Mouse (Mus musculus): Measurements from ENCODE around the gene Ust. TPM values are rescaled to one million over a fixed set of nuclear protein-coding genes. Genes with fewer than 3 reads are reported as not detected.
A peak's percentile ranks its signal among the peaks of the same experiment; 100 is the strongest.

Gene Ust
- polyA plus RNA-seq, 1 experiment from 2014 or later: 3.2 TPM

DNA sequence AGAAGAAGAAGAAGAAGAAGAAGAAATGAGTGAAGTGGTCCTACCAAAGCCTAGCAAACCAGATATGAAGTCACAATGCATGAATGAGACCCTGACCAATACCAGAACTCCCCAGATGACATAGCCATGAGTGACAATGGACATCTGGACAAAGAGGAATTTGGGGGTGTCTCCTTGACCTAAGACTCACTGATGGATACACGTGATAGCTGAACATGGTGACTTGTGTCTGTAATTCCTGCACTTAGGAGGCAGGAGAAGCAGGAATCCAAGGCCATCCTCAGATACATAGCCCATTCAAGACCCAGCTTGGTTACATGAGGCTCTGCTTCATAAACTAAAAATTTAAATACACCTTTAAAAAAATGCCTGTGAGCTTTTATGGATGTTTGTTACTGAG, 63.9 kb downstream of the Ust start:
- Histone ChIP-seq H3K27me3 (ENCODE audit: insufficient read depth, poor library complexity, severe bottlenecking) (no peaks in the 10 kb centered on the region), H3K9me3 (0 out of 2 replicates have a peak, but pooled peaks cover 2% of the 10 kb centered on the region), H3K27ac (no peak overlapping the region), H3K4me1 (replicated peaks) (no peaks in the 10 kb centered on the region), H3K4me3 (no peak overlapping the region), H3K36me3 (no peaks in the 10 kb centered on the region)
- no peak for DNase-seq (ENCODE audit: low spot score)
- 63% methylated on average over 1 of the region's 1 CpGs for WGBS

DNA sequence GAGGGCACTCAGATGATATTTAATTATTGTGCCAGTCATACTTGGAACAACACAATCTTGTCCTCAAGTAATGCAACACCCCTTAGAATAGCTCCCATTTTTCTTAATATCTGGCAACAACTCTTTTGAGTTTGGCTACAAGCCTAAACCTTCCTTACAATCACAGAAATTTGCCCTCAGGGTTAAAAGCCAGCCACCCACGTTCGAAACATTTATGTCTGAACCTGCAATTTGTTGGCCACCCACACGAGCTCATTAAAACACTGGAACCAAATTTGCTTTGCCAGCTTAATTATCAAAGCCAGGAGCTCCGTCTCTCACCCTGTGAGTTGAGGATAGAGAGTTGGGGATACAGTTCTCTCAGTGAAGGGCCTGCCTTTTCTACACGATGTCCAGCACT, 70.9 kb downstream of the Ust start:
- H3K4me3 ChIP-seq: no peak overlapping the region
- 73% methylated on average over 5 of the region's 5 CpGs for WGBS
- no peaks in the 10 kb centered on the region for H3K27me3 ChIP-seq (ENCODE audit: insufficient read depth, poor library complexity, severe bottlenecking)
- DNase-seq (ENCODE audit: low spot score): no peak
- no peaks in the 10 kb centered on the region for H3K4me1 ChIP-seq (replicated peaks)
- no peaks in the 10 kb centered on the region for H3K36me3 ChIP-seq
- H3K9me3 ChIP-seq: 0 out of 2 replicates have a peak, but pooled peaks cover 2% of the 10 kb centered on the region
- no peak overlapping the region for H3K27ac ChIP-seq

DNA sequence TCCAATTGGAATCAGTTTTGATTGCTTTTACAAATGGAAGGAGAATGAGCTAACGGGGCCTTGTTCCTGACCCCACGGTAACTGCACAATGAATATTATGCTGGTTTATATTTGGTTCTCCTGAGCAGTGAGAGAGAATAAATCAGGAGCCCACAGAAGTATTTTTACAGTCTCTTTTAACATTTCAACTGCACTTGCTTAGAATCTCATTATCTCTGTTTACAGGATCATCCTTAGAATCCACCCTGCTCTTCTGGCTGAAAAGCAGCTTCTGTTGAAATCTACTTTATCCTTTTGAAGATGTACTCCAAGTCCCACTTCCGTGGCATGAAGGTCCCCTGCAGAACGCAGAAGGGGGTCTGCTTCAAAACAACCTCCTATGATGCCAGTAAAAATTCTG, 71.7 kb downstream of the Ust start:
- DNase-seq (ENCODE audit: low spot score): no peak
- WGBS: 66% methylated on average over 4 of the region's 4 CpGs
- Histone ChIP-seq H3K27me3 (ENCODE audit: insufficient read depth, poor library complexity, severe bottlenecking) (no peaks in the 10 kb centered on the region), H3K9me3 (no peaks in the 10 kb centered on the region), H3K4me1 (replicated peaks) (no peaks in the 10 kb centered on the region), H3K36me3 (no peaks in the 10 kb centered on the region), H3K4me3 (no peak overlapping the region), H3K27ac (no peak overlapping the region)

- Histone ChIP-seq H3K4me3 (no peak overlapping the region), H3K9me3 (no peaks in the 10 kb centered on the region), H3K36me3 (no peaks in the 10 kb centered on the region), H3K27ac (no peak overlapping the region), H3K4me1 (replicated peaks) (no peaks in the 10 kb centered on the region), H3K27me3 (ENCODE audit: insufficient read depth, poor library complexity, severe bottlenecking) (no peaks in the 10 kb centered on the region)
- 89% methylated on average over 5 of the region's 5 CpGs for WGBS
- DNase-seq (ENCODE audit: low spot score): no peak
These were observed 74.6 kb downstream of the Ust start for GRCm38 (mm10) chr10:8444052-8444451.

DNA sequence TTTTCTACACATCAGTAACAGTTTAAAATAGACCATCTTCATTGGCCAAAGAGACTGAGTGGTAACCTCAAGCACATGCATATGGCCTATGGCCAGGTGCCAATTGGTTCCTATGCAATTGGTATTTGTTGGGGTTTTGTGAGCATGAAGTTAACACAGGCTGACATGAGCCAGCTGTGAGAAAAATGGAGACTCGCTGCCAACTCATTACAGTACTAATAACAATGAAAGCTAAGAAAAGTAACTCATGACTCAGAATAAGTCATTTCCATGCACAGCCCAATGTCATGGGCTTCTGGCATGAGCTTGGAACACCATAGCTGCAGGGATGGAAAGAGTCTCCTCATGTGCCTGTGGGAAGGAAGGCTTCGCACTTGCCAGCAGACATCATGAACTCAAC, 86.8 kb downstream of the Ust start:
- H3K27me3 ChIP-seq (ENCODE audit: insufficient read depth, poor library complexity, severe bottlenecking): no peaks in the 10 kb centered on the region
- H3K36me3 ChIP-seq: no peaks in the 10 kb centered on the region
- 88% methylated on average over 2 of the region's 2 CpGs for WGBS
- no peak for DNase-seq (ENCODE audit: low spot score)
- H3K4me1 ChIP-seq (replicated peaks): peaks cover 22% of the 10 kb centered on the region
- H3K27ac ChIP-seq: no peak overlapping the region
- H3K4me3 ChIP-seq: no peak overlapping the region
- peaks cover 3% of the 10 kb centered on the region; the same call in 1 of the 2 replicates for H3K9me3 ChIP-seq

DNA sequence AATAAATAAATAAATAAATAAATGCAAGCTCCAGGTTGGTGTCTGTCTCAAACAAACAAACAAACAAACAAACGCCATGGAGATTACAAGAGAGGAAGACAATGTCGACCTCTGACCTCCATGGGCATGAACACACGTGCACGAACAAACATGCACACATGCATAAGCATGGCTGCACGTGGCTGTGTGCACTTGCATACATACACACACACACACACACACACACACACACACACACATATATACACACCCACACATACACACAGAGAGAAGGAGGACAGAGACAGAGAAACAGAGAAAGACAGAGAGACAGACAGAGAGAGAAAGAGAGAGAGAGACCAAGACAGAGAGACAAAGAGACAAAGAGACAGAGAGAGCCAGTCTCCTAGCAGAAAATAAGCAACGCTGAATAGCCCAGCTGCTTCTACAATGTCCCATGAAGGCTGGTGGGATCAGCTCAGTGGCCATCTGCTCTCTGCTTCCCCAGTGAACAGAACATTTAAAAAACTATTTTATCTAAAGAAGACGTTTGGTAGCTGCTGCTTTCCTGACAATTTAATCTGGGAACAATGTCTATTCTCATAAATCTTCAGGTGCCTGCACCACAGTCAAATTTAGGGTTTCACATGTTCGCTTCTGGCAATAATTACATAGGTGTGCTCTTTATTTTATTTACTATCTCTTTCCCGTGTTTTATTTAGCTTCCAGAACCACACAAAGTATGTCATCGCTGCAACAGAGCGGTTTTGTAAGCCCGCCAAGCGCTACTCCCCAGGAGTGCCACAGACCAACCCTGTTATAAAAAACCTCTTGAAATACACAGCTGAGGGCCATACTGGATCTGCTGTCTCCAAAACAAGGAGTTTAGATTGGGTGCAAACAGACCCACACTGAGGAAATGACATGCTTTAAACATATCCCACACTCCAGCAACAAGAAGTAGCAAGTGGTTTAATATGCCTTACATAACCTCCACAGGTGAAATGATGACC, 89.5 kb downstream of the Ust start:
- H3K9me3 ChIP-seq: no peaks in the 10 kb centered on the region
- H3K4me1 ChIP-seq (replicated peaks): peaks cover 22% of the 10 kb centered on the region
- no peak for DNase-seq (ENCODE audit: low spot score)
- H3K27ac ChIP-seq: peak overlapping the region; percentile 50; the same call in 1 of the 2 replicates
- no peak overlapping the region for H3K4me3 ChIP-seq
- no peaks in the 10 kb centered on the region for H3K36me3 ChIP-seq
- 80% methylated on average over 13 of the region's 13 CpGs for WGBS
- H3K27me3 ChIP-seq (ENCODE audit: insufficient read depth, poor library complexity, severe bottlenecking): no peaks in the 10 kb centered on the region

DNA sequence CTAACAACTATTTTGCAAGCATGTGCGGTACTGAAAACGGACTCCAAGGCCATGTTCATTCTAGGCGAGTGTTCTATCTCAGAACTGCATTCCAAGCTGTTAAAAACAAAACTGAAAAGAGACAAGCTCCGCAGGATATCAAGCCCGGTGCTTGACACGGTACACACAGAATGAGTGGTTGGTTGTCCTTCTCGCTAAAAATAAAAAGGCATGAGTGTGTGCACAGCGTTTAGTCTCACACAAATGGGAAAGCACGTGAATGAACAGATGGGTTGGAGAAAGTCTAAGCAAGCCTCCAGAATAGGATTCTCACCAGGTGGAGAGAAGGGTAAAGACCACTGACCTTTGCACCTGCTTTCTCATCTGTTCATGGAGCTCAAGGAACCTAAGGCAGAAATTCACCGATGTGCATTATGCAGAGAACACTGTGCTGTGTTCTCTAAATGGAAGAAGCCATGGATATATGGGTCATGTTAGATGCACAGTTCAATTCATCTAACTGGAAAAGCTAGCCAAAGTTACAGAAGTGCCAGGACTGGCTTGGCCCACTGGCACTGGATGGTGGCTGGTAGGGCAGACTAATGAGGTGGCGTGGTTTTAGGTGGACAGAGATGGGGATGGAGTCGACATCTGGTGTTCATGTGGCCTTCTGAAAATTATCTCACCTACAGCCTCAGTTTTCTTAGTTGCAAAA, 90.8 kb downstream of the Ust start:
- Histone ChIP-seq H3K36me3 (no peaks in the 10 kb centered on the region), H3K9me3 (no peaks in the 10 kb centered on the region), H3K27me3 (ENCODE audit: insufficient read depth, poor library complexity, severe bottlenecking) (no peaks in the 10 kb centered on the region), H3K27ac (no peak overlapping the region), H3K4me1 (replicated peaks) (peaks cover 19% of the 10 kb centered on the region), H3K4me3 (no peak overlapping the region)
- WGBS: 91% methylated on average over 12 of the region's 12 CpGs
- no peak for DNase-seq (ENCODE audit: low spot score)

DNA sequence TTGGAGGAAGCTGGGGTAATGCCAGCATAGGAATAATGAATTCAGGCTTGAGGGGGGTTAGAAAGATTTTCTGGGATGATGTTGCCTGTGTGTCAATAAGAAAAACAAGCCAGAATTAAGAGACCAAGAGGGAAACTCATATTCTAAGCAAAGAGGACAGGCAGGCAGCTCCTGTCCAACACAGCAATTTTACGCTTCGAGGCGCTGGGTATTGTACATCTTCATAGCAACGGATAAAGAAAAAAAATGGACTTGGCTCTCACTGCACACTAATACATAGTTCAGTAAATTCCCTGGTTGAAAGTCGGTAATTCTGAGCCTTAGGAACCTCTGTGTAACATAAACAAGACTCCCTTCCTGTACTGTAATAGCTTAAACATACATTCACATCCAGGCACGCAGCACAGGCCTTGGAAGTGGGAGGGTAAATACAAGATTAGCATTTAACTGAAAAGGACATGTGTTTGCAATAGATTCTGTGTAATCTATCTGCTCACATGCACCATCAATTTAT, 99.1 kb downstream of the Ust start:
- H3K27ac ChIP-seq: no peak overlapping the region
- H3K27me3 ChIP-seq (ENCODE audit: insufficient read depth, poor library complexity, severe bottlenecking): no peaks in the 10 kb centered on the region
- H3K4me1 ChIP-seq (replicated peaks): no peaks in the 10 kb centered on the region
- 80% methylated on average over 6 of the region's 6 CpGs for WGBS
- DNase-seq (ENCODE audit: low spot score): no peak
- H3K36me3 ChIP-seq: no peaks in the 10 kb centered on the region
- no peaks in the 10 kb centered on the region for H3K9me3 ChIP-seq
- H3K4me3 ChIP-seq: no peak overlapping the region

DNA sequence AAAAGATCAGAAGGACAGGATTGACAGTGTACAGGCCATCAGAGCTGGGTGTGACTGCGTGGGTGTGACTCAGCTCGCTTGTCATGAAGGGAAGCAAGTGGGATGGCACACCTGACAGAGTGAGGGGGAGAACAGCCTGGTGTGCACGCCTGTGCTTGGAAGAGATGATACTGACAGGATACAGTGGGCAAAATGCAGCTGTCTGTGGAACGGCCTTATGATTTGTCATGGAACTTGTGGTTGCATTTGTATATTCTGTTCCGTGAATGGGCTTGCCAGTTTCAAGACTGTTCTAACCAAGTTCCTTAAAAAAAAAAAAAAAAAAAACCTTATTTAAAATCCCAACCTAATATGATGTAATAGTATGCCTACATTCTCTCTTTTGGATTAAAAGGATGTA, 103.2 kb downstream of the Ust start:
- Histone ChIP-seq H3K9me3 (no peaks in the 10 kb centered on the region), H3K4me1 (replicated peaks) (no peaks in the 10 kb centered on the region), H3K27me3 (ENCODE audit: insufficient read depth, poor library complexity, severe bottlenecking) (no peaks in the 10 kb centered on the region), H3K36me3 (no peaks in the 10 kb centered on the region), H3K4me3 (no peak overlapping the region), H3K27ac (no peak overlapping the region)
- WGBS: 87% methylated on average over 5 of the region's 5 CpGs
- no peak for DNase-seq (ENCODE audit: low spot score)

- Histone ChIP-seq H3K36me3 (no peaks in the 10 kb centered on the region), H3K27ac (no peak overlapping the region), H3K4me3 (no peak overlapping the region), H3K9me3 (no peaks in the 10 kb centered on the region), H3K4me1 (replicated peaks) (no peaks in the 10 kb centered on the region), H3K27me3 (ENCODE audit: insufficient read depth, poor library complexity, severe bottlenecking) (no peaks in the 10 kb centered on the region)
- 93% methylated on average over 7 of the region's 7 CpGs for WGBS
- DNase-seq (ENCODE audit: low spot score): no peak
These were observed 103.6 kb downstream of the Ust start for GRCm38 (mm10) chr10:8415036-8415435.

GRCm38 (mm10) chr10:8405141-8405540, 113.5 kb downstream of the Ust start:
- no peaks in the 10 kb centered on the region for H3K27me3 ChIP-seq (ENCODE audit: insufficient read depth, poor library complexity, severe bottlenecking)
- WGBS: 89% methylated on average over 4 of the region's 4 CpGs
- DNase-seq (ENCODE audit: low spot score): no peak
- no peaks in the 10 kb centered on the region for H3K4me1 ChIP-seq (replicated peaks)
- H3K27ac ChIP-seq: no peak overlapping the region
- no peak overlapping the region for H3K4me3 ChIP-seq
- no peaks in the 10 kb centered on the region for H3K9me3 ChIP-seq
- no peaks in the 10 kb centered on the region for H3K36me3 ChIP-seq

DNA sequence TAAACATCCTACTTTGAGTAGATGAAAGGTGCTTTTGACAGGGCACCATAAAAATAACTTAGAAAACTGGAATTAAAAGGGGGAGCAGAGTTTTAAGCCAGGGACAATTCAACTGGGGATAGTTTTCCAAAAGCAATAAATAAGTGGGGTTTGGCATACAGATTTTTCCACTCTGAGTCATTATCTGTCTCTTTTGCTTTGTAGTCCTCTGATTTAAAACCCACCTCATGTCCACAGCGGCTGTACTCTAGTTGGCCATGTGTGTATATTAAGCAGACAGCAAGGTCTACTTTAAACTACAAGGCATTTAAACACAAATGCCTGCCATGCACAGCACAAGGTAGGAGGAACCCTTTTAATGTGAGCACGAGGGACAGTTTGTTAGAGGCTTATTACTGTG, 126.4 kb downstream of the Ust start:
- H3K4me1 ChIP-seq (replicated peaks): 0 out of 2 replicates have a peak, but pooled peaks cover 5% of the 10 kb centered on the region
- WGBS: 89% methylated on average over 2 of the region's 2 CpGs
- no peaks in the 10 kb centered on the region for H3K9me3 ChIP-seq
- H3K36me3 ChIP-seq: no peaks in the 10 kb centered on the region
- DNase-seq (ENCODE audit: low spot score): no peak
- no peak overlapping the region for H3K4me3 ChIP-seq
- no peak overlapping the region for H3K27ac ChIP-seq
- H3K27me3 ChIP-seq (ENCODE audit: insufficient read depth, poor library complexity, severe bottlenecking): no peaks in the 10 kb centered on the region

DNA sequence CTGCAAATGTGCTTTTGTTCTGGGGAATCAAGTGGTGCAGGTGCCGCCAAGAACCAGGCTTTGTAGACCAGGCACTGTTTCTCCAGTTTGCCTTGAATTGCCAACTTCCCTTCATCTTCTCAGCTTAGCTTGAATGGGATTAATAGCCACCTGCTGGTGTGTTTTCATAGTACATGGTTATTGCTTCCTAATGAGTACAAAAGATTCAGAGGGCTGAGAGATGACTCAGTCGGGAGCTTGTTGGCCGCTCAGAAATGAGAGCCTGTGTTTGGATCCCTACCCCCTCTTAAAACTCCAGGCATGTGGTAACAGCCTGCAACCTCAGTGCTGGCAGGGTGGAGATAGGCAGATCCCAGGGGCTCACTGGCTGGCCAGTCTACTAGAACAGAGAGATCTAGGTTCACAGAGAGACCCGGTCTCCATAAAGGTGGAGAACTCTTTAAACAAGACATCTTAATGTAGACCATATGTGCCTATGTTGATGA, 127.3 kb downstream of the Ust start:
- Histone ChIP-seq H3K27me3 (ENCODE audit: insufficient read depth, poor library complexity, severe bottlenecking) (no peaks in the 10 kb centered on the region), H3K9me3 (no peaks in the 10 kb centered on the region), H3K36me3 (no peaks in the 10 kb centered on the region), H3K27ac (no peak overlapping the region), H3K4me1 (replicated peaks) (0 out of 2 replicates have a peak, but pooled peaks cover 5% of the 10 kb centered on the region), H3K4me3 (no peak overlapping the region)
- no peak for DNase-seq (ENCODE audit: low spot score)
- 48% methylated on average over 4 of the region's 4 CpGs for WGBS

Data from hindbrain, embryonic 10.5 days (tissue).